Mouse (Mus musculus) kidney, embryonic 16.5 days (tissue): ENCODE measurements around the gene Hist1h4m. TPM values are rescaled to one million over a fixed set of nuclear protein-coding genes. Genes with fewer than 3 reads are reported as not detected.
"Not testable (repeated sequence)": the region's sequence is repeated elsewhere in the genome, so short reads cannot be mapped to it uniquely, and the experiment has no call there.

Experiments
- ATAC-seq: fragments of 200-750 bp; cut with Nextera tagmentation; 2 replicates; pipeline ENCODE4 v1.8.0; 2017; ENCODE audit warnings: moderate TSS enrichment; ENCODE audit not compliant: low FRiP score, low TSS enrichment
- H3K27ac ChIP-seq: fragments of 300-500 bp; sonication (generic); 2 replicates; pipeline ENCODE4 v1.5.1; 2014; ENCODE audit warnings: low read length
- H3K27me3 ChIP-seq: fragments of 300-500 bp; sonication (generic); 2 replicates; pipeline ENCODE4 v1.6.1; 2014; ENCODE audit warnings: low read length, control low read depth, mixed read lengths; ENCODE audit not compliant: insufficient read depth
- H3K36me3 ChIP-seq: fragments of 300-500 bp; sonication (generic); 2 replicates; pipeline ENCODE4 v1.6.1; 2014; ENCODE audit warnings: low read length, control low read depth, mixed read lengths; ENCODE audit not compliant: insufficient read depth
- H3K4me1 ChIP-seq: fragments of 300-500 bp; sonication (generic); 2 replicates; pipeline ENCODE4 v1.6.1; 2014; ENCODE audit warnings: low read length, control low read depth, mixed read lengths; ENCODE audit not compliant: insufficient read depth
- H3K4me2 ChIP-seq: fragments of 300-500 bp; sonication (generic); replicated peaks from 2 replicates; pipeline ENCODE4 v1.6.1; 2014; ENCODE audit warnings: low read depth, low read length
- H3K4me3 ChIP-seq: fragments of 300-500 bp; sonication (generic); 2 replicates; pipeline ENCODE4 v1.5.1; 2014; ENCODE audit warnings: mild to moderate bottlenecking, low read length
- H3K9ac ChIP-seq: fragments of 300-500 bp; sonication (generic); replicated peaks from 2 replicates; pipeline ENCODE4 v1.6.1; 2014; ENCODE audit warnings: low read length
- H3K9me3 ChIP-seq: fragments of 300-500 bp; sonication (generic); 2 replicates; pipeline ENCODE4 v1.6.1; 2016; ENCODE audit warnings: low read length, control low read depth
- WGBS: fragments of 180-500 bp; shearing (Covaris S2); extraction: QIAGEN DNeasy Blood & Tissue Kit; methylation state at CpG from one replicate; pipeline ENCODE4 v1.1.7; 2014; 5-methylcytosine and 5-hydroxymethylcytosine counted together
- microRNA-seq: library from miRNA; unstranded; fragments of <30 nt; microRNA quantifications from one replicate; pipeline ENCODE4, GENCODE M21; 2016
- polyA plus RNA-seq: library from polyadenylated mRNA; unstranded; fragments of >200 nt; fragmentation: Nextera tagmentation; extraction: Ambion mirVana; gene quantifications from 2 replicates; pipeline ENCODE4 v1.2.1, GENCODE M21; 2015

The Hist1h4m gene
- polyA plus RNA-seq, 1 experiment from 2014 or later: not detected

- not testable (repeated sequence) for H3K9me3 ChIP-seq, H3K9ac ChIP-seq, H3K36me3 ChIP-seq, H3K27me3 ChIP-seq, ATAC-seq, H3K4me1 ChIP-seq, H3K4me2 ChIP-seq, H3K4me3 ChIP-seq, H3K27ac ChIP-seq
These were observed 34.8 kb downstream of the Hist1h4m start for GRCm38 (mm10) chr13:21846356-21846755.

- H3K27ac ChIP-seq: no peak overlapping the region
- no peak overlapping the region for H3K4me3 ChIP-seq
- ATAC-seq: no peak
- WGBS: 27% methylated on average over 8 of the region's 8 CpGs
- H3K4me2 ChIP-seq: no peak overlapping the region
- no peak overlapping the region for H3K9ac ChIP-seq
- H3K36me3 ChIP-seq: no peaks in the 10 kb centered on the region
- no peaks in the 10 kb centered on the region for H3K9me3 ChIP-seq
- H3K27me3 ChIP-seq: no peaks in the 10 kb centered on the region
- H3K4me1 ChIP-seq: no peaks in the 10 kb centered on the region
These were observed 36.3 kb downstream of the Hist1h4m start for GRCm38 (mm10) chr13:21847883-21848282.

GRCm38 (mm10) chr13:21850696-21851095, 39.1 kb downstream of the Hist1h4m start:
- not testable (repeated sequence) for H3K4me3 ChIP-seq, H3K4me2 ChIP-seq, H3K36me3 ChIP-seq, H3K4me1 ChIP-seq, H3K27ac ChIP-seq, H3K9ac ChIP-seq, H3K9me3 ChIP-seq, ATAC-seq, H3K27me3 ChIP-seq
- 45% methylated on average over 1 of the region's 1 CpGs for WGBS

- no peak for ATAC-seq
- no peak overlapping the region for H3K9ac ChIP-seq
- H3K36me3 ChIP-seq: no peaks in the 10 kb centered on the region
- H3K27me3 ChIP-seq: no peaks in the 10 kb centered on the region
- H3K4me1 ChIP-seq: no peaks in the 10 kb centered on the region
- WGBS: 60% methylated on average over 3 of the region's 3 CpGs
- H3K4me3 ChIP-seq: no peak overlapping the region
- H3K9me3 ChIP-seq: no peaks in the 10 kb centered on the region
- H3K27ac ChIP-seq: no peak overlapping the region
- H3K4me2 ChIP-seq: no peak overlapping the region
These were observed 40.8 kb downstream of the Hist1h4m start for GRCm38 (mm10) chr13:21852215-21852945.

- no peaks in the 10 kb centered on the region for H3K36me3 ChIP-seq
- H3K4me3 ChIP-seq: peak overlapping the region; percentile 58
- no peaks in the 10 kb centered on the region for H3K4me1 ChIP-seq
- no peak overlapping the region; the same call in 1 of the 2 replicates for H3K9ac ChIP-seq
- WGBS: 1% methylated on average over 11 of the region's 11 CpGs
- H3K4me2 ChIP-seq: peak overlapping the region; percentile 62
- ATAC-seq: peak; percentile 74; the same call in 1 of the 2 replicates
- H3K9me3 ChIP-seq: no peaks in the 10 kb centered on the region
- H3K27ac ChIP-seq: no peak overlapping the region
- H3K27me3 ChIP-seq: no peaks in the 10 kb centered on the region
These were observed 43.6 kb downstream of the Hist1h4m start for GRCm38 (mm10) chr13:21855146-21855545.

GRCm38 (mm10) chr13:21855698-21856162, 44.2 kb downstream of the Hist1h4m start:
- no peaks in the 10 kb centered on the region for H3K27me3 ChIP-seq
- H3K36me3 ChIP-seq: no peaks in the 10 kb centered on the region
- peak overlapping the region; percentile 62 for H3K4me2 ChIP-seq
- 2% methylated on average over 15 of the region's 15 CpGs for WGBS
- peak overlapping the region; percentile 58 for H3K4me3 ChIP-seq
- peak overlapping the region; percentile 60 for H3K9ac ChIP-seq
- H3K4me1 ChIP-seq: no peaks in the 10 kb centered on the region
- ATAC-seq: peak; percentile 65; the same call in 1 of the 2 replicates
- no peak overlapping the region for H3K27ac ChIP-seq
- H3K9me3 ChIP-seq: no peaks in the 10 kb centered on the region

- Histone ChIP-seq H3K4me3 (no peak overlapping the region), H3K4me1 (no peaks in the 10 kb centered on the region), H3K27ac (no peak overlapping the region), H3K9me3 (no peaks in the 10 kb centered on the region), H3K27me3 (no peaks in the 10 kb centered on the region), H3K36me3 (no peaks in the 10 kb centered on the region), H3K4me2 (no peak overlapping the region), H3K9ac (no peak overlapping the region)
- 20% methylated on average over 5 of the region's 5 CpGs for WGBS
- ATAC-seq: no peak
These were observed 50.1 kb downstream of the Hist1h4m start for GRCm38 (mm10) chr13:21861608-21862007.

Small RNAs within 50 kb of the gene (microRNA-seq; reads per million reads assigned to microRNA genes)
- gene Gm19658 (not detected), gene Gm44346 (not detected), gene Gm44466 (not detected)

Other genes starting within 250 kb of the Hist1h4m start
- gene Olfr1364, start 230.0 kb upstream of the Hist1h4m start, polyA plus RNA-seq: not detected in 2 replicates
- not detected in 2 replicates for gene Olfr1362, start 197.7 kb upstream of the Hist1h4m start, polyA plus RNA-seq
- gene Olfr11, start 169.2 kb upstream of the Hist1h4m start, polyA plus RNA-seq: not detected in 2 replicates
- gene Olfr1361, start 148.4 kb upstream of the Hist1h4m start, polyA plus RNA-seq: not detected in 2 replicates
- not detected in 2 replicates for gene Olfr1360, start 134.3 kb upstream of the Hist1h4m start, polyA plus RNA-seq
- gene Olfr1359, start 113.6 kb upstream of the Hist1h4m start, polyA plus RNA-seq: not detected in 2 replicates
- gene Hist1h2bl, start 95.6 kb upstream of the Hist1h4m start, polyA plus RNA-seq: 1.9 and 3.8 TPM in 2 replicates
- 13.5 and 20.3 TPM in 2 replicates for gene Hist1h2ai, start 95.3 kb upstream of the Hist1h4m start, polyA plus RNA-seq
- gene Hist1h3h, start 94.1 kb upstream of the Hist1h4m start, polyA plus RNA-seq: 6.2 and 12.4 TPM in 2 replicates
- gene Hist1h2bm, start 89.7 kb upstream of the Hist1h4m start, polyA plus RNA-seq: 4.3 and 4.4 TPM in 2 replicates
- 1.4 and 1.6 TPM in 2 replicates for gene Hist1h4j, start 76.7 kb upstream of the Hist1h4m start, polyA plus RNA-seq
- 4.3 and 5.9 TPM in 2 replicates for gene Hist1h4k, start 61.2 kb upstream of the Hist1h4m start, polyA plus RNA-seq
- 24.4 and 25.9 TPM in 2 replicates for gene Hist1h2ak, start 57.9 kb upstream of the Hist1h4m start, polyA plus RNA-seq
- gene Hist1h2bn, start 57.6 kb upstream of the Hist1h4m start, polyA plus RNA-seq: 2.2 and 3.1 TPM in 2 replicates
- 17.4 and 17.8 TPM in 2 replicates for gene Hist1h1b, start 31.1 kb upstream of the Hist1h4m start, polyA plus RNA-seq
- 98.9 and 117 TPM in 2 replicates for gene Hist1h3i, start 28.4 kb upstream of the Hist1h4m start, polyA plus RNA-seq
- 3.4 and 6.0 TPM in 2 replicates for gene Hist1h2an, start 24.5 kb upstream of the Hist1h4m start, polyA plus RNA-seq
- gene Hist1h2bp, start 24.3 kb upstream of the Hist1h4m start, polyA plus RNA-seq: 2.0 and 2.2 TPM in 2 replicates
- 22.0 and 25.6 TPM in 2 replicates for gene Hist1h2bq, start 1.5 kb upstream of the Hist1h4m start, polyA plus RNA-seq
- 2.1 TPM in 1 of 2 replicates, not detected in the other for gene Hist1h2ao, start 1.3 kb upstream of the Hist1h4m start, polyA plus RNA-seq
- gene Hist1h4n, start 20.4 kb downstream of the Hist1h4m start, polyA plus RNA-seq: 13.6 and 14.5 TPM in 2 replicates
- 2,785 and 3,191 TPM in 2 replicates for gene Hist1h2ap, start 21.8 kb downstream of the Hist1h4m start, polyA plus RNA-seq
- 22.6 and 26.0 TPM in 2 replicates for gene Hist1h2br, start 22.0 kb downstream of the Hist1h4m start, polyA plus RNA-seq
- 11.6 and 13.7 TPM in 2 replicates for gene Zfp184, start 133.3 kb downstream of the Hist1h4m start, polyA plus RNA-seq
- 0.15 and 0.26 TPM in 2 replicates for gene Pom121l2, start 169.4 kb downstream of the Hist1h4m start, polyA plus RNA-seq
- 0.32 and 0.97 TPM in 2 replicates for gene Prss16, start 198.0 kb downstream of the Hist1h4m start, polyA plus RNA-seq
- gene Hist1h2ah, start 223.8 kb downstream of the Hist1h4m start, polyA plus RNA-seq: 7.8 and 9.2 TPM in 2 replicates
- gene Hist1h2bk, start 224.1 kb downstream of the Hist1h4m start, polyA plus RNA-seq: 3.8 and 8.2 TPM in 2 replicates
- 29.5 and 30.5 TPM in 2 replicates for gene Hist1h4i, start 229.6 kb downstream of the Hist1h4m start, polyA plus RNA-seq
- 49.8 and 53.1 TPM in 2 replicates for gene Hist1h2ag, start 231.2 kb downstream of the Hist1h4m start, polyA plus RNA-seq
- 20.2 and 21.5 TPM in 2 replicates for gene Hist1h2bj, start 231.5 kb downstream of the Hist1h4m start, polyA plus RNA-seq